Mouse (Mus musculus): Measurements from ENCODE around the gene 5031410I06Rik. TPM values are rescaled to one million over a fixed set of nuclear protein-coding genes. Genes with fewer than 3 reads are reported as not detected.

Gene 5031410I06Rik
- polyA plus RNA-seq, 1 experiment from 2014 or later = not detected

Other genes with a start within 250 kb of the 5031410I06Rik start
- not detected in 2 replicates for gene Gm21663, start 163.0 kb downstream of the 5031410I06Rik start, polyA plus RNA-seq (2014; fragmentation: Nextera tagmentation; extraction: Ambion mirVana)
- gene Gm21671, start 150.9 kb downstream of the 5031410I06Rik start, polyA plus RNA-seq (2014; fragmentation: Nextera tagmentation; extraction: Ambion mirVana) = not detected in 2 replicates
- not detected in 2 replicates for gene Gm21680, start 132.7 kb downstream of the 5031410I06Rik start, polyA plus RNA-seq (2014; fragmentation: Nextera tagmentation; extraction: Ambion mirVana)
- not detected in 2 replicates for gene Gm21698, start 116.7 kb downstream of the 5031410I06Rik start, polyA plus RNA-seq (2014; fragmentation: Nextera tagmentation; extraction: Ambion mirVana)
- not detected in 2 replicates for gene Gm1979, start 100.6 kb downstream of the 5031410I06Rik start, polyA plus RNA-seq (2014; fragmentation: Nextera tagmentation; extraction: Ambion mirVana)
- 0.11 TPM in 1 of 2 replicates, not detected in the other for gene Gm5862, start 82.4 kb downstream of the 5031410I06Rik start, polyA plus RNA-seq (2014; fragmentation: Nextera tagmentation; extraction: Ambion mirVana)
- gene Speer4a, start 65.8 kb downstream of the 5031410I06Rik start, polyA plus RNA-seq (2014; fragmentation: Nextera tagmentation; extraction: Ambion mirVana) = 0.07 TPM in 1 of 2 replicates, not detected in the other
- gene Gm7347, start 46.8 kb downstream of the 5031410I06Rik start, polyA plus RNA-seq (2014; fragmentation: Nextera tagmentation; extraction: Ambion mirVana) = not detected in 2 replicates
- gene Gm10471, start 16.1 kb downstream of the 5031410I06Rik start, polyA plus RNA-seq (2014; fragmentation: Nextera tagmentation; extraction: Ambion mirVana) = not detected in 2 replicates
- not detected in 2 replicates for gene Gm10220, start 16.1 kb upstream of the 5031410I06Rik start, polyA plus RNA-seq (2014; fragmentation: Nextera tagmentation; extraction: Ambion mirVana)
- gene Gm7361, start 152.3 kb upstream of the 5031410I06Rik start, polyA plus RNA-seq (2014; fragmentation: Nextera tagmentation; extraction: Ambion mirVana) = not detected in 2 replicates

Data from limb, embryonic 11.5 days (tissue).